Mouse (Mus musculus): ENCODE measurements at regions not wholly inside any gene's neighbourhood (a gene's known extent, or its start where the extent isn't known, plus 50 kb on each side); places are given as distances from the start of the nearest gene placed in this dataset.

DNA sequence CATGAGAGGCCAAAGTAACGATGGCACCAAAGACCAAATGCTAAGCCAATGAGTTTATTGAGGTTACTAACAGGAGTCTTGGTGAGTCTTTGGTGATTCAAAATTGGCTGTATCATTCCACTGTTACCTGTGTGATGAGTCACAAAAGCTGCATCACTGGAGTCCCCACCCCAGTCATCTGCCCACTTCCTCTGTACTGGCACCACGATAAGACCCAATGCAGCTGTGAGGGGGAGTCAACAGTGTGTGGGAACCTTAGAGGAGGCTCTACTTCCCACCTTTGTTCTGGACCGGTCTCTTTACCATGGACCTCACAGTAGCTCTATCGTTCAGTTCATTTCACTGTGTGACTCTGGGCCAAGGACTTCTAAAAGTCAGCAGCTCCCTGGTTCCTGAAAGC is 657.2 kb downstream of the Tmem114 start:
- Histone ChIP-seq H3K4me2 (replicated peaks; ENCODE audit: low read depth) (no peak overlapping the region), H3K27me3 (ENCODE audit: control insufficient read depth, insufficient read depth, low read length) (no peaks in the 10 kb centered on the region), H3K9me3 (ENCODE audit: control insufficient read depth, low read length) (no peaks in the 10 kb centered on the region), H3K27ac (replicated peaks) (no peak overlapping the region), H3K9ac (ENCODE audit: low read length) (no peak overlapping the region), H3K4me1 (replicated peaks; ENCODE audit: control insufficient read depth, insufficient read depth) (no peaks in the 10 kb centered on the region), H3K4me3 (ENCODE audit: low read depth, low read length) (no peak overlapping the region), H3K36me3 (ENCODE audit: control insufficient read depth, insufficient read depth, low read length) (no peaks in the 10 kb centered on the region)
- ATAC-seq (ENCODE audit: low FRiP score, low TSS enrichment) (no peak), DNase-seq (ENCODE audit: low spot score) (no peak)
- WGBS, result 79% methylated on average over 4 of the region's 4 CpGs
- TF ChIP-seq CTCF (IDR thresholded peaks at IDR 0.05; ENCODE audit: low read depth) (no peak), EP300 (optimal IDR thresholded peaks at IDR 0.05) (no peak)

DNA sequence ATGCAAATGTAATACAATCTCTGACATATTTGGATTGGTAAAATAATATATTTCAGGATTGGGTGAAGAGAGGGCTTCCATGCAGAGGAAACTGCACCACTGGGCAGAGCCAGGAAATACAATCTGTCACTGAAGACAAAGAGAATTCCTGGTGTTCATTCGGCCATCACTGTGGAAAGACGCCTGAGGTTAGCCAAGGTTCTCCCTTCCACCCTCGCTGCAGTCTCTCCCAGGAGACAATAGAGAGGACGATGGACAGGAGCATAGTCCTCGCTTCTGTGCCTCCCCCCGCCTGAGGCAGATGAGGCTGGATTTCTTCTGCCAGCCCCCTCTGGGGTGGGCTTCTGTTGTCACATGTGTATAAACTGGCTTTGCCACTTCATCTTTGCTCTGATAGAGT is 660.6 kb downstream of the Tmem114 start:
- no peak for TF ChIP-seq EP300 (optimal IDR thresholded peaks at IDR 0.05)
- H3K4me3 ChIP-seq (ENCODE audit: low read depth, low read length), result no peak overlapping the region
- H3K9me3 ChIP-seq (ENCODE audit: control insufficient read depth, low read length), result no peaks in the 10 kb centered on the region
- H3K36me3 ChIP-seq (ENCODE audit: control insufficient read depth, insufficient read depth, low read length), result no peaks in the 10 kb centered on the region
- H3K9ac ChIP-seq (ENCODE audit: low read length), result no peak overlapping the region
- H3K27me3 ChIP-seq (ENCODE audit: control insufficient read depth, insufficient read depth, low read length), result no peaks in the 10 kb centered on the region
- DNase-seq (ENCODE audit: low spot score), result no peak
- no peak overlapping the region for H3K4me2 ChIP-seq (replicated peaks; ENCODE audit: low read depth)
- H3K27ac ChIP-seq (replicated peaks), result no peak overlapping the region
- H3K4me1 ChIP-seq (replicated peaks; ENCODE audit: control insufficient read depth, insufficient read depth), result no peaks in the 10 kb centered on the region
- ATAC-seq (ENCODE audit: low FRiP score, low TSS enrichment), result no peak
- 53% methylated on average over 6 of the region's 6 CpGs for WGBS

DNA sequence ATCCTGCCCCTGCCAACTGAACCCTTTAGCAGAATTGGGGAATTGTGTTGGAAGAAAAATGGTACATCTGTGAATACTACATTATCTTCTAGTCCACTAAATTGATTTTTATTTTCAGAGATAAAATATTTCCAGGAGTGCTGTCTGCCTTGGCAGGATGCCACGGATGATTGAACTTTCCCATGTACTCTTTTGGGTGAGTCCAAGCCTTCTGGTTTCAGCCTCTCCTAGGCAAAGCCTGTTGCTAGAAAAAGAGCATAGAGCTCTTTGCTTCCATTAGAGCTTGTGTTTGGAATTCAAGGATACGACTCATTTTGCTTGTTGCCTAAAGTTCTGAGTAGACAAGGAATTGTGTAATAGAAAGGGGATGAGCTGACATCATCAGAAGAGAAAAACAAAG is 696.8 kb downstream of the Tmem114 start:
- H3K27ac ChIP-seq (replicated peaks), result no peak overlapping the region
- WGBS, result 57% methylated on average over 2 of the region's 2 CpGs

GRCm38 (mm10) chr16:7725225-7725624 is 699.7 kb downstream of the Tmem114 start:
- TF ChIP-seq CTCF (IDR thresholded peaks at IDR 0.05; ENCODE audit: low read depth), result no peak
- no peak for TF ChIP-seq EP300 (optimal IDR thresholded peaks at IDR 0.05)
- H3K27me3 ChIP-seq (ENCODE audit: control insufficient read depth, insufficient read depth, low read length), result no peaks in the 10 kb centered on the region
- ATAC-seq (ENCODE audit: low FRiP score, low TSS enrichment), result no peak
- H3K36me3 ChIP-seq (ENCODE audit: control insufficient read depth, insufficient read depth, low read length), result no peaks in the 10 kb centered on the region
- no peak overlapping the region for H3K4me3 ChIP-seq (ENCODE audit: low read depth, low read length)
- H3K9me3 ChIP-seq (ENCODE audit: control insufficient read depth, low read length), result no peaks in the 10 kb centered on the region
- H3K27ac ChIP-seq (replicated peaks), result no peak overlapping the region
- no peak for DNase-seq (ENCODE audit: low spot score)
- H3K4me2 ChIP-seq (replicated peaks; ENCODE audit: low read depth), result no peak overlapping the region
- H3K9ac ChIP-seq (ENCODE audit: low read length), result no peak overlapping the region
- WGBS, result 74% methylated on average over 1 of the region's 1 CpGs
- no peaks in the 10 kb centered on the region for H3K4me1 ChIP-seq (replicated peaks; ENCODE audit: control insufficient read depth, insufficient read depth)

More for the DNA sequence above, 696.8 kb downstream of the Tmem114 start:
- Histone ChIP-seq H3K9ac (ENCODE audit: low read length) (no peak overlapping the region), H3K9me3 (ENCODE audit: control insufficient read depth, low read length) (no peaks in the 10 kb centered on the region), H3K36me3 (ENCODE audit: control insufficient read depth, insufficient read depth, low read length) (no peaks in the 10 kb centered on the region), H3K4me3 (ENCODE audit: low read depth, low read length) (no peak overlapping the region), H3K27me3 (ENCODE audit: control insufficient read depth, insufficient read depth, low read length) (no peaks in the 10 kb centered on the region), H3K4me1 (replicated peaks; ENCODE audit: control insufficient read depth, insufficient read depth) (no peaks in the 10 kb centered on the region), H3K4me2 (replicated peaks; ENCODE audit: low read depth) (no peak overlapping the region)
- ATAC-seq (ENCODE audit: low FRiP score, low TSS enrichment) (no peak), DNase-seq (ENCODE audit: low spot score) (no peak)
- no peak for TF ChIP-seq CTCF (IDR thresholded peaks at IDR 0.05; ENCODE audit: low read depth)
- TF ChIP-seq EP300 (optimal IDR thresholded peaks at IDR 0.05), result no peak

- Histone ChIP-seq H3K36me3 (ENCODE audit: control insufficient read depth, insufficient read depth, low read length) (no peaks in the 10 kb centered on the region), H3K27me3 (ENCODE audit: control insufficient read depth, insufficient read depth, low read length) (no peaks in the 10 kb centered on the region), H3K9me3 (ENCODE audit: control insufficient read depth, low read length) (no peaks in the 10 kb centered on the region), H3K4me3 (ENCODE audit: low read depth, low read length) (no peak overlapping the region), H3K27ac (replicated peaks) (no peak overlapping the region), H3K9ac (ENCODE audit: low read length) (no peak overlapping the region), H3K4me1 (replicated peaks; ENCODE audit: control insufficient read depth, insufficient read depth) (no peaks in the 10 kb centered on the region), H3K4me2 (replicated peaks; ENCODE audit: low read depth) (no peak overlapping the region)
- TF ChIP-seq EP300 (optimal IDR thresholded peaks at IDR 0.05), result no peak
- no peak for TF ChIP-seq CTCF (IDR thresholded peaks at IDR 0.05; ENCODE audit: low read depth)
- 38% methylated on average over 4 of the region's 4 CpGs for WGBS
- ATAC-seq (ENCODE audit: low FRiP score, low TSS enrichment) (no peak), DNase-seq (ENCODE audit: low spot score) (no peak)
Measured at GRCm38 (mm10) chr16:7701471-7701870, 723.5 kb downstream of the Tmem114 start.

DNA sequence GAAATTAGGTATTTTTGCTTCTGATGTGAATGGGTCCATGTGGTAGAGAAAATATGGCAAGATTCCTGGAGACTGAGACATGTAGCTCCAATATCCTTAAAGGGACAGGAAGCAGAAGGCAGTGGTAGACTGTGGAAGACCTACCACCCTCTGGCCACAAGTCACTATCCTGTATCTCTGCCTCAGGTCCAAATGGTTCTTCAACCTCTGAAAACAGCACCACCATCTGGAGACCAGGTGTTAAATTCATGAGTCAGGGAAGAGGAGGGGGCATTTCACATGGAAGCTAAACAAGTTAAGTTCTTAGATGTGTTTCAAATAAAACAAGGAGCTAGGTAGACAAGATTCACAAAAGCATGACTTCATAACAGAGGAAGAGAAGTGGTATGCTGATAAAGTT is 739.5 kb downstream of the Tmem114 start:
- H3K9ac ChIP-seq (ENCODE audit: low read length), result no peak overlapping the region
- H3K4me2 ChIP-seq (replicated peaks; ENCODE audit: low read depth), result no peak overlapping the region

More for the DNA sequence above, 739.5 kb downstream of the Tmem114 start:
- no peaks in the 10 kb centered on the region for H3K9me3 ChIP-seq (ENCODE audit: control insufficient read depth, low read length)
- no peak overlapping the region for H3K4me3 ChIP-seq (ENCODE audit: low read depth, low read length)
- no peaks in the 10 kb centered on the region for H3K4me1 ChIP-seq (replicated peaks; ENCODE audit: control insufficient read depth, insufficient read depth)
- no peaks in the 10 kb centered on the region for H3K36me3 ChIP-seq (ENCODE audit: control insufficient read depth, insufficient read depth, low read length)
- ATAC-seq (ENCODE audit: low FRiP score, low TSS enrichment) (no peak), DNase-seq (ENCODE audit: low spot score) (no peak)
- H3K27ac ChIP-seq (replicated peaks), result no peak overlapping the region
- H3K27me3 ChIP-seq (ENCODE audit: control insufficient read depth, insufficient read depth, low read length), result no peaks in the 10 kb centered on the region
- TF ChIP-seq CTCF (IDR thresholded peaks at IDR 0.05; ENCODE audit: low read depth) (peak; percentile 17), EP300 (optimal IDR thresholded peaks at IDR 0.05) (no peak)
